Mouse (Mus musculus): ENCODE data around the gene Hist1h2aa.

DNA sequence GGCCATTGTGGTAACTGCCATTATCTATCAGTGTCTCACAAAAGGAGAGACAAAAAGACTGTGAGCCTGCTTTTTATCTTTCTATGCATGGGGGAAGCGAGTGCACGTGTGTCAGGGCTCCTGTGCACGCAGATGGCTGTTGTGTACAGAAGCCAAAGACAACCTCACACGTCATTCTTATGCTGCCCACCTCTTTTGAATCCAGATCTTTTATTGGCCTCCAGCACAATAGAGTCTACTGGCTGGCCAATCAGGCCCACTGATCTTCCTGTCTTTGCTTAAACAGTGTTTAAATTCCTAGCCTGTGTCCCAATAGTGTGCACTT, 41.0 kb upstream of the Hist1h2aa start:
- TF ChIP-seq GATA1 (IDR thresholded peaks at IDR 0.05; ENCODE audit: borderline replicate concordance, low read length) (no peak), FLI1 (IDR thresholded peaks at IDR 0.05; ENCODE audit: low read length) (no peak)

Measured in megakaryocyte, embryonic 14.5 days (primary cell).